Mouse (Mus musculus) stomach, postnatal 0 days (tissue): Measurements from ENCODE around the gene Sp9. TPM values are rescaled to one million over a fixed set of nuclear protein-coding genes. Genes with fewer than 3 reads are reported as not detected.
A peak's percentile ranks its signal among the peaks of the same experiment; 100 is the strongest.

Source experiments
- ATAC-seq: fragments of 200-750 bp; cut with Nextera tagmentation; 2 replicates; pipeline ENCODE4 v1.8.0; 2017; ENCODE audit not compliant: low FRiP score, low TSS enrichment
- DNase-seq: peaks from one replicate; pipeline ENCODE4 v3.0.0-alpha.2; 2016; ENCODE audit warnings: low spot score
- H3K27ac ChIP-seq: fragments of 300-500 bp; sonication (generic); replicated peaks from 2 replicates; pipeline ENCODE4 v1.5.1; 2014; ENCODE audit warnings: mild to moderate bottlenecking, control low read depth
- H3K27me3 ChIP-seq: fragments of 300-500 bp; sonication (generic); 2 replicates; pipeline ENCODE4 v1.6.1; 2014; ENCODE audit warnings: low read length; ENCODE audit not compliant: control insufficient read depth, insufficient read depth
- H3K36me3 ChIP-seq: fragments of 300-500 bp; sonication (generic); 2 replicates; pipeline ENCODE4 v1.6.1; 2014; ENCODE audit warnings: low read length, mixed read lengths; ENCODE audit not compliant: control insufficient read depth, insufficient read depth
- H3K4me1 ChIP-seq: fragments of 300-500 bp; sonication (generic); replicated peaks from 2 replicates; pipeline ENCODE4 v1.6.1; 2014; ENCODE audit warnings: antibody characterized with exemption; ENCODE audit not compliant: control insufficient read depth, insufficient read depth
- H3K4me2 ChIP-seq: fragments of 300-500 bp; sonication (generic); replicated peaks from 2 replicates; pipeline ENCODE4 v1.6.1; 2014; ENCODE audit warnings: low read depth, mild to moderate bottlenecking, control low read depth, moderate library complexity
- H3K4me3 ChIP-seq: fragments of 300-500 bp; sonication (generic); 2 replicates; pipeline ENCODE4 v1.5.1; 2014; ENCODE audit warnings: low read depth, low read length, control low read depth
- H3K9ac ChIP-seq: fragments of 300-500 bp; sonication (generic); 2 replicates; pipeline ENCODE4 v1.6.1; 2014; ENCODE audit warnings: mild to moderate bottlenecking, low read length, control low read depth, mixed read lengths
- H3K9me3 ChIP-seq: fragments of 300-500 bp; sonication (generic); 2 replicates; pipeline ENCODE4 v1.6.1; 2016; ENCODE audit warnings: low read length; ENCODE audit not compliant: control insufficient read depth
- CTCF ChIP-seq: IDR thresholded peaks from 2 replicates; pipeline ENCODE4 v1.5.1; 2016; ENCODE audit warnings: antibody characterized with exemption, low read depth, mild to moderate bottlenecking, moderate library complexity
- EP300 ChIP-seq: optimal IDR thresholded peaks from 2 replicates; pipeline ENCODE3; 2016; ENCODE audit warnings: antibody characterized with exemption
- WGBS: fragments of 180-500 bp; shearing (Covaris S2); extraction: QIAGEN DNeasy Blood & Tissue Kit; methylation state at CpG from one replicate; pipeline ENCODE4 v1.1.7; 2014; 5-methylcytosine and 5-hydroxymethylcytosine counted together
- polyA plus RNA-seq: library from polyadenylated mRNA; unstranded; fragments of >200 nt; fragmentation: Nextera tagmentation; extraction: Ambion mirVana; gene quantifications from 2 replicates; pipeline ENCODE4 v1.2.1, GENCODE M21; 2015

Sp9 gene
- polyA plus RNA-seq, 1 experiment from 2014 or later = not detected

DNA sequence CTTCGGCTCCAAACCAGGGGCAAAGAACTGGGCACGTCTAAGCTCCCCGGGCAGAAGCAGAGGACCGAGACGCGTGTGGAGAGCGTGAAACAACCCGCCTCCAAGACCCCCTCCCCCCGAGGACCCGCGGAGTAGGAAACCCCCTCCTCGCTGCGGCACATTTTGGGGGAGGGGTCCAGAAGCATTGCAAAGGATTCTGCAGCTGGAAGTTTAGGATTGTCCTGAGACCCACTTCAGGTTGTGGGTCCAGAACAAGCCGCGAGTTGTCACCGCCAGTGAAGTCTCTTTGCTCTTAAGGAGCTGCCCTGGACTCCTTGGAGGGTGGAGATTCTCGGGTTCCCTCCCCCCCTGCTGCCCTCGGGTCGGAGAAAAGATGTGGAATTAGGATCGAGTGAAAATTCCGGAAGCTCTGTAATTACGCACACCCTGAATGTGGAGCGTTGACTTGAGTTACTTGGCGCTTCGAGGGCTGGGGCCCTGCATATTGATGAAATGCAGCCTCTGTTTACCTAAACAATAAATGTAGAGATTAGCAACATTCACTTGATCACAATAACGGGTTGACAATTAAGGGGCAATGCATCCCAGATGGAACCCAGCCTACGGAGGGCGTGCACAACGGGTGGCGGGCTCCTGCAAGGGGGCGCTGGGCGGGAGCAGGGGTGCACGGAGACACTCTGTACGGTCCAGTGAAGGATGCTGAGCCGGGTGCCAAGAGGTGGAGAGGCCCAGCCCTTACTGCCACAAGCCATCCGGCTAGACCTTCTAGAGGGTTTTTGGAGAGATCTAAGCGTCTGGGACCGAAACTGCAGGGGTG is 7.7 kb upstream of the Sp9 start:
- 3% methylated on average over 38 of the region's 38 CpGs for WGBS
- ATAC-seq = peak; percentile 63
- Histone ChIP-seq H3K27ac (no peak overlapping the region), H3K4me2 (peak overlapping the region; percentile 62), H3K36me3 (no peaks in the 10 kb centered on the region), H3K4me1 (peaks cover 5% of the 10 kb centered on the region; the same call in 1 of the 2 replicates), H3K27me3 (peaks cover 18% of the 10 kb centered on the region; the same call in 1 of the 2 replicates), H3K9me3 (no peaks in the 10 kb centered on the region), H3K9ac (peak overlapping the region; percentile 4; the same call in 1 of the 2 replicates), H3K4me3 (peak overlapping the region; percentile 42)
- TF ChIP-seq EP300 = no peak
- TF ChIP-seq CTCF = no peak
- DNase-seq = peak; percentile 45

DNA sequence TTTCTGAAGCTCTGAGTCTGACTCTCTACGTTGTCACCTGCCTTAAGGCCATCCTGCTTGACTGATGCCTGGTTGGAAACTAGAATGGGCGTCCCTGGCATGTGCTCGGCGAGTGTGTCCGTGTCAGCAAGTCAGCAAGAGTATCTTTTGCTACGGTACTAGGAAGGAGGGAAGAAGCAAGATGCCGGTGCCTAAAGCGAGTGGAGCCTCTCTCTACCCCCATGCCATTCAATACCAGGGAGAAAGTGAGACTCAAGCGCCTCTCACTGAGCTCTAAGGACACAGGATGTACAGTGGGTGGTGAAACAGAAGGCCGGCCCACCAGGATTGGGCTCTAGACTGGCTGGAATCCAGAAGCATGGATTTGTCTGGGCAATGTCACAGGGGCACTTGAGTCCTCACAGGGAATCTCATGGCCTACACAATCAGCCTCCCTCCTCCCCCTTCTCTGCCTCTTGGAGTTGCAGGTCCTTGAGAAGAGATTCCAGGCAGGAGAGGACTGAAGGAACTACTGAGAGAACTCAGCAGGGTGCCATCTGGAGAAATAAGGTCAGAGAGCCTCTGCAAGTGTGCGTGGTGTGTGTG is 7.0 kb upstream of the Sp9 start:
- WGBS = 15% methylated on average over 11 of the region's 11 CpGs
- Histone ChIP-seq H3K9me3 (no peaks in the 10 kb centered on the region), H3K4me2 (no peak overlapping the region; the same call in 1 of the 2 replicates), H3K4me3 (no peak overlapping the region; the same call in 1 of the 2 replicates), H3K36me3 (no peaks in the 10 kb centered on the region), H3K27ac (no peak overlapping the region), H3K27me3 (peaks cover 18% of the 10 kb centered on the region; the same call in 1 of the 2 replicates), H3K9ac (no peak overlapping the region), H3K4me1 (peaks cover 5% of the 10 kb centered on the region; the same call in 1 of the 2 replicates)
- DNase-seq (no peak), ATAC-seq (no peak)
- TF ChIP-seq CTCF = no peak
- TF ChIP-seq EP300 = no peak

DNA sequence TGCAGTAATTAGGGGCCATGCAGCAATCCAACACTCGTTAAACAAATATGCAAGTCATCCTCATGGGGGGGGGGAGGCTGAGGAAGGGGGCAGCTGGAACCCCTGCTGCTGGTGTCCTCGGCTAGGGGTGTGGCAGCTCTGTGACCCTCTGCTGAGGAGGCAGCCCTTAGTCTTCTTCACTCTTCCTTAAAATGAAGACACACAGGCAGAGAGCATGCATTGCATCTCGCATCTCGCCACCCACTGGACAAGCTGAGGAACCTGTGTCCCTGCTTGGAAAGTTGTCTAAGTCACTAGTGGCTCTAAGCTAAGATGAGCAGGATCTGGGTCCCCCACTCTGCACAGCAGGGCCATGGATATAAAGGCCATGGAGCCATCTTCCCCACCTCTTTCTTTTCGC is 5.7 kb upstream of the Sp9 start:
- Histone ChIP-seq H3K9me3 (no peaks in the 10 kb centered on the region), H3K4me3 (no peak overlapping the region), H3K4me2 (no peak overlapping the region), H3K36me3 (no peaks in the 10 kb centered on the region), H3K27me3 (peaks cover 18% of the 10 kb centered on the region; the same call in 1 of the 2 replicates), H3K27ac (no peak overlapping the region), H3K4me1 (peaks cover 5% of the 10 kb centered on the region; the same call in 1 of the 2 replicates), H3K9ac (no peak overlapping the region)
- no peak for DNase-seq
- TF ChIP-seq CTCF (peak; percentile 54), EP300 (no peak)
- ATAC-seq = no peak
- WGBS = 17% methylated on average over 5 of the region's 5 CpGs

DNA sequence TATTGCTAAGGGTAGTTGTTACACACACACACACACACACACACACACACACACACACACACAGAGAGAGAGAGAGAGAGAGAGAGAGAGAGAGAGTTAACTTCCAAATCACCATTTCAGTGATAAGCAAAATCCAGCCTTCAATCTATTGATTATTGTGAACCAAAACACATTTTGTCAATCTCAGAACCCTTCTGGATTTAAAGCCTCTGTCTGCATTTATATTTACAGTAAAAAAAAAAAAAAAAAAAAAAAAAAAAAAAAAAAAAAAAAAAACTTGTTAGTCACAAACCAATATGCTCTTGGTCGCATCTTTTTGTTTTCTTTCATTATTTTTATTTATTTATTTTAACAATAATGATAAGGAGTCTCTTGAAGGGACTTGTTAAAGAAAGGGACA is 5.1 kb upstream of the Sp9 start:
- H3K9ac ChIP-seq = no peak overlapping the region
- 22% methylated on average over 1 of the region's 1 CpGs for WGBS
- H3K9me3 ChIP-seq = no peaks in the 10 kb centered on the region
- ATAC-seq (no peak), DNase-seq (no peak)
- peaks cover 5% of the 10 kb centered on the region; the same call in 1 of the 2 replicates for H3K4me1 ChIP-seq
- no peak for TF ChIP-seq EP300
- no peak for TF ChIP-seq CTCF
- H3K4me2 ChIP-seq = no peak overlapping the region
- no peak overlapping the region for H3K4me3 ChIP-seq
- H3K36me3 ChIP-seq = no peaks in the 10 kb centered on the region
- H3K27ac ChIP-seq = no peak overlapping the region
- H3K27me3 ChIP-seq = peaks cover 20% of the 10 kb centered on the region

DNA sequence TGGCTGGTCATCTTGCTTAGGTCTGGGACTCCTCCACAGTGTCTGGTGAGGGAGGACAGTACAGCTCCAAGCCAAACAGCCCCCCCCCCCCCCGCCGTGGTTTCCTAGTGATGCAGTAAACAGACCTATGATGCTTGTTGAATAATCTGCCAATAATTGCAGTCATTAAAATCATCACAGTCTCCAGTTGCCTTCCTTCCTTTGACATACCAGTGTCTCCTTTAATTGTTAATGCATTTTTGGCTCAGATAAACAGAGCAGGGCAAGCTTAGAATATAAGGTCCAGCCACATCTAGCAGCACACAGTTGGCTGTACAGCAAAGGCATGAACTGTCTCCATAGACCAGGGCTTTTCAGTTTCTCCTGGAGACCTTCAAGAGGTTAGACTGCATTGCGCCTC is 4.5 kb upstream of the Sp9 start:
- no peak for DNase-seq
- H3K27ac ChIP-seq = no peak overlapping the region
- H3K27me3 ChIP-seq = peaks cover 20% of the 10 kb centered on the region
- no peak overlapping the region for H3K9ac ChIP-seq
- ATAC-seq = no peak
- 25% methylated on average over 3 of the region's 3 CpGs for WGBS
- no peaks in the 10 kb centered on the region for H3K36me3 ChIP-seq
- H3K9me3 ChIP-seq = no peaks in the 10 kb centered on the region
- TF ChIP-seq EP300 (no peak), CTCF (no peak)
- H3K4me2 ChIP-seq = no peak overlapping the region
- H3K4me1 ChIP-seq = peaks cover 5% of the 10 kb centered on the region; the same call in 1 of the 2 replicates
- no peak overlapping the region for H3K4me3 ChIP-seq

DNA sequence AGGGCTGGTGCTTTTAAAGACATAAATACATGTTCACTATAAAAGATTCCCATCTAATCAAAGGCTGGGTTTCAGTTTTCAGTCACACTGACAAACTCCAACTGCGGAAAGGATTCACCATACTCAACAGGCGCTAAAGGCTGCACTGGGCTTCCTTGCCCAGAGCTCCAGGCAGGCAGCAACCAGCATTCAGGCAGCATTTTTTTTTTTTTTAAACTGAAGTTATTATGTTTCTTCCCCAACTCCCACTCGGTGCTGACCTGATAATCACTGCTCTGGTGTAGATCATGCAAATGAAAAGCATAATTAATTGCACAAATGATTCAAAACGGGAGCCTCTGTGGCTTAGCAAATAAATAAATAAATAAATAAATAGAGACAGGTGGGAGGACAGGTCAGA is 3.9 kb upstream of the Sp9 start:
- Histone ChIP-seq H3K9me3 (no peaks in the 10 kb centered on the region), H3K27me3 (peaks cover 20% of the 10 kb centered on the region), H3K36me3 (no peaks in the 10 kb centered on the region), H3K9ac (no peak overlapping the region), H3K4me2 (no peak overlapping the region), H3K4me1 (peaks cover 5% of the 10 kb centered on the region; the same call in 1 of the 2 replicates), H3K27ac (no peak overlapping the region), H3K4me3 (no peak overlapping the region)
- no peak for ATAC-seq
- 8% methylated on average over 4 of the region's 4 CpGs for WGBS
- TF ChIP-seq EP300 (no peak), CTCF (no peak)
- DNase-seq = no peak
